Mouse (Mus musculus) liver, embryonic 14.5 days (tissue): ENCODE measurements around the gene Pld6.

Source experiments
- CTCF ChIP-seq: IDR thresholded peaks from 2 replicates; pipeline ENCODE4 v1.5.1; 2016; ENCODE audit warnings: antibody characterized with exemption, low read depth, control low read depth
- EP300 ChIP-seq: IDR thresholded peaks from 2 replicates; pipeline ENCODE4 v1.6.1; 2016; ENCODE audit warnings: antibody characterized with exemption, low read depth

DNA sequence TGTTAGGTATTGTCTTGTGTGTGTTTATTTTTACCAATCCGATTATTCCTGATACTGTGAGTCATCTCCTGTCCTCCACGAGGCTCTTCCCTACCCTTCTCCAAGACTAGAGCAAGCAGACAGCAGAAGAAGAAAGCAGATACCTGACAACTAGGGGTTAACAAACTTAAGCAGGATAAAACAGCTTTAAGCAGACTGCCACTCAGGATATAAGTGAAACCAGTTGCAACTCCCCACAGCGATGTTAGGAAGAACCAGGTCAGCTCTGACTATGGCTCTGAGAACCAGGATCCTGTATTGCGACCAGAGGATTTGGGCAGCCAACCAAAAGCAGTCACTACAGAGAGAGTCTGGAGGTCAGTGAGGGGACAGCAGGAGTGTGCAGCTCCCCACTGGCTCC is 23.8 kb upstream of the Pld6 start:
- TF ChIP-seq CTCF, result no peak
- TF ChIP-seq EP300, result no peak
